Mouse (Mus musculus) neural tube, embryonic 10.5 days (tissue): Measurements from ENCODE around the gene Gm15448.
"Not testable (repeated sequence)": the region's sequence is repeated elsewhere in the genome, so short reads cannot be mapped to it uniquely, and the experiment has no call there.

Experiments
- DNase-seq: peaks from one replicate; pipeline ENCODE4 v3.0.0-alpha.2; 2017; ENCODE audit warnings: low spot score; ENCODE audit errors: extremely low spot score

Gene Gm15448

DNA sequence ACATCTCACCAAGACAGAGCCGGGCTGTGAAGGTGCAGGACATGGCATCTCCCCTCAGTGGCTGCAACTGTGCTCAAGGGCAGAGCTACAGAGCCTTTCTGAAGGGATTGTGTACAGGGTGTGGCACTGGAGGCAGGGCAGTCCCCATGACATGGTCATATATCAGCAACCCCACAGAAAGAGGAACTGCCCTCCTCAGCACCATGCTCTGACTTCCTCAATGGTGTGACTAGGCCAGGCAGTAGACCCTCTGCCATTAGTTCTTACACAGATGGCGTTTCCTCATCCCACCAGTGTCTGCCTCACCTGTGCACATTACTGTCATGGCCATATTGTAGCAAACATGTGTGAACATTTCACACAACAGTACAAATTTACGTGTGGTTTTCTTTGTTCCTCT, at the start of gene Gm15448:
TSS of gene Gm15448 (minus strand) at position 89 of the 400 bp plus-strand sequence.
- DNase-seq = not testable (repeated sequence)

GRCm38 (mm10) chr7:3875032-3875431, 49.5 kb upstream of the Gm15448 start:
- not testable (repeated sequence) for DNase-seq

- not testable (repeated sequence) for DNase-seq
Measured at GRCm38 (mm10) chr7:3844951-3845350, 19.5 kb upstream of the Gm15448 start, which contains the start of gene Pira2. TSS of gene Pira2 (minus strand) at chr7:3845051.

GRCm38 (mm10) chr7:3837854-3838253, 12.4 kb upstream of the Gm15448 start:
- not testable (repeated sequence) for DNase-seq

GRCm38 (mm10) chr7:3830633-3831032, 5.1 kb upstream of the Gm15448 start:
- not testable (repeated sequence) for DNase-seq

DNA sequence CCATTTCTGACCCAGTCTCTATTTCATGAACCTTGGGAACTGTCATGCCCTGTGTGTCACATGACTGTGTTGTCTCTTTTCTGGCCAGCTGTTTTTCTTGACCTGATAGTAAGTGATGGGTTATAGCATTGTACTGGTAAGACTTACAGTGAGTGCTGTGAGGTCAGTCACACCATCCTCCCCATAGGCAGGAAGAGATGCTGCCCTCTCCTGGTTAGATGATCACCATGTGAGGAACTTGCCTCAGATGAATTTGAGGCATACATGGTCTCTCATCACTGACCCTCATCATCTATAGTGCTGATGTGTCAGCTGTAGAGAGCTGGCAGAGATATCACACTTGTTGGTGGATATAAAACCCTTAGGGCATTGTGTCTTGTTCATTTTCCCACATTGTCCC, 13.6 kb downstream of the Gm15448 start:
- DNase-seq = not testable (repeated sequence)

GRCm38 (mm10) chr7:3802935-3803334, 22.6 kb downstream of the Gm15448 start:
- DNase-seq = not testable (repeated sequence)

GRCm38 (mm10) chr7:3799940-3800339, 25.5 kb downstream of the Gm15448 start:
- DNase-seq = not testable (repeated sequence)

- not testable (repeated sequence) for DNase-seq
Measured at GRCm38 (mm10) chr7:3796286-3796685, 29.2 kb downstream of the Gm15448 start.
